Mouse (Mus musculus) olfactory bulb, adult 2 months (tissue): ENCODE data around the gene Spata25.

Experiments
- CTCF ChIP-seq: fragments of 200-500 bp; IDR thresholded peaks from 2 replicates; pipeline ENCODE4 v1.5.1; 2012; ENCODE audit warnings: low read depth, mild to moderate bottlenecking, low read length, moderate library complexity; ENCODE audit not compliant: insufficient read depth
- POLR2A ChIP-seq: fragments of 200-500 bp; IDR thresholded peaks from 2 replicates; pipeline ENCODE4 v1.6.1; 2012; ENCODE audit warnings: mild to moderate bottlenecking, low read depth, low read length, moderate library complexity; ENCODE audit not compliant: insufficient read depth

GRCm38 (mm10) chr2:164834531-164834930, 6.2 kb upstream of the Spata25 start:
- TF ChIP-seq CTCF: no peak
- TF ChIP-seq POLR2A: no peak
